ENCODE assay signal across 8 mouse cellular contexts in the genomic region with DNA sequence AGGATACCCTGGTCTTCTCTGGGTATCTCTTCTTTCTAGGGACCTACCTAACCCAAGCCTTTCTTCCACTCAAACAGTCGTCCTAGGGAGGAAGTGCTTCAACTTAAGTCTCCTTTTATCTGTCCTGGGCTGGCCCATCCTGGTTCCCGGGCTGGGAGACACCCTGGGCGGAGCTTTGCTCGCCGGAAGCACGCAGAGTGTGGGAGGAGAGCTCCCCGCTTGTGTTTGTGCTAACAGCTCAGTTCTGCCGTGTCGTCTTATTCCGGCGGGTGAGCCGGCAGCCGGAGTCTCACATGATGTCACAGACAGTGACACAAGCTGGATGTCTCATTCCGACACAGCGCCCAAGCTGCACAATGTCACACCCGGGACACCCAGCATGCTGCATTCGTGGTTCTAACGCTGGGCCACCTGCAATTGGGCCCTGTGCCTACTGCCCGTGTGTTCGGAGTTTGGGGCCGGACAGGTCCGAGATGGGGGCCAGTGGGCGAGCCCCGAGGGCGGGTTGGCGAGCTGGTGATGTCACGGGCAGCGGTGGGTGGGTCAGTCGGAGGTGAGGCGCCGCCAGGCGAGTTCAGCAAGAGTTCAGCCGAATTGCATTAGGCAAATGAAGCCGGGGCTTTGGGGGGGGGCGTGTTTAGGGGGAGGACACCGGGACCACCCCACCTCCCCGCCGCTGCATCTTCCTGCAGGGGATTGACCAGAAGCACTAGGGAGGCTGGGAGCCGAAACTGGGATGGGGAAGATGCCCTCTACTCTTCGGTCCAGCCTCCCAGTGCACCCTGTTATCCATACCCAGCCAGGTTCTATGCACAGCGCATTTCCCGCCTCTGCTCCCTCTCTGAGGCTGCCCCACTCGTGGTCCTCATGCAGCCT. TPM values are rescaled to one million over a fixed set of nuclear protein-coding genes. Genes with fewer than 3 reads are reported as not detected.
DNase-seq lines count a peak whose midpoint lies in the region; ATAC-seq and TF ChIP-seq lines count a peak whose summit lies in the region.

No protein-coding gene starts in this region.

- DNase-seq in 416B (ENCODE audit: low read depth) = peak; percentile 68
- peak; percentile 76 for DNase-seq in MN1 (ENCODE audit: low spot score)
- DNase-seq in embryo, embryonic 10 days (ENCODE audit: low spot score) = peak; percentile 82
- peak; percentile 99 for DNase-seq in heart, adult 11 months
- DNase-seq in lung, adult 2 months = peak; percentile 85
- peak; percentile 84 for DNase-seq in thymus, postnatal 25 days

- TF ChIP-seq POLR2A in lung, adult 2 months (IDR thresholded peaks at IDR 0.05; ENCODE audit: borderline replicate concordance, extremely low read depth, low read depth, low read length) = peak; percentile 96; the same call in 1 of the 2 replicates

- H3K4me3 ChIP-seq in intestine, postnatal 0 days (ENCODE audit: low read depth, low read length) = peak overlapping the region; percentile 81
- H3K4me3 ChIP-seq in lung, adult 2 months (replicated peaks; ENCODE audit: extremely low read depth, low read depth, low read length) = peak overlapping the region; percentile 85
- peak overlapping the region; percentile 84 for H3K4me3 ChIP-seq in neural tube, embryonic 13.5 days

- no peaks in the 10 kb centered on the region for H3K27me3 ChIP-seq in intestine, postnatal 0 days (replicated peaks; ENCODE audit: control insufficient read depth, insufficient read depth, low read length)
- no peaks in the 10 kb centered on the region for H3K27me3 ChIP-seq in neural tube, embryonic 13.5 days

- H3K4me1 ChIP-seq in intestine, postnatal 0 days (replicated peaks; ENCODE audit: control insufficient read depth, insufficient read depth, low read length) = peaks cover 23% of the 10 kb centered on the region
- H3K4me1 ChIP-seq in lung, adult 2 months (ENCODE audit: control insufficient read depth, insufficient read depth, low read length) = peaks cover 36% of the 10 kb centered on the region
- peaks cover 78% of the 10 kb centered on the region for H3K4me1 ChIP-seq in neural tube, embryonic 13.5 days (replicated peaks)

- under 1% methylated on average over 42 of the region's 43 CpGs for WGBS in intestine, postnatal 0 days
- WGBS in lung, adult 2 months = under 1% methylated on average over 42 of the region's 43 CpGs
- WGBS in neural tube, embryonic 13.5 days = under 1% methylated on average over 43 of the region's 43 CpGs

- TF ChIP-seq CTCF in intestine, postnatal 0 days (IDR thresholded peaks at IDR 0.05; ENCODE audit: low read depth) = no peak
- no peak for TF ChIP-seq CTCF in lung, adult 2 months (IDR thresholded peaks at IDR 0.05; ENCODE audit: insufficient read depth, low read length)

- H3K27ac ChIP-seq in intestine, postnatal 0 days (ENCODE audit: low read depth, low read length) = peak overlapping the region; percentile 95
- H3K27ac ChIP-seq in neural tube, embryonic 13.5 days (replicated peaks) = peak overlapping the region; percentile 98

- no peaks in the 10 kb centered on the region for H3K9me3 ChIP-seq in intestine, postnatal 0 days (ENCODE audit: control insufficient read depth)
- H3K9me3 ChIP-seq in neural tube, embryonic 13.5 days = no peaks in the 10 kb centered on the region

- ATAC-seq in intestine, postnatal 0 days = peak; percentile 59
- peak; percentile 16 for ATAC-seq in neural tube, embryonic 13.5 days (ENCODE audit: low read depth)

- H3K36me3 ChIP-seq in intestine, postnatal 0 days (ENCODE audit: control insufficient read depth, insufficient read depth) = no peaks in the 10 kb centered on the region; the same call in 1 of the 2 replicates
- no peaks in the 10 kb centered on the region for H3K36me3 ChIP-seq in neural tube, embryonic 13.5 days

- H3K4me2 ChIP-seq in intestine, postnatal 0 days (replicated peaks; ENCODE audit: low read depth) = peak overlapping the region; percentile 98
- H3K4me2 ChIP-seq in neural tube, embryonic 13.5 days = peak overlapping the region; percentile 98

- peak overlapping the region; percentile 79 for H3K9ac ChIP-seq in intestine, postnatal 0 days (ENCODE audit: low read depth, low read length)
- peak overlapping the region; percentile 88 for H3K9ac ChIP-seq in neural tube, embryonic 13.5 days

RNA-seq across cellular contexts. Expression of gene Gjd3, which starts 23.1 kb away (rescaled TPM):
- polyA plus RNA-seq in intestine, postnatal 0 days (2015; fragmentation: Nextera tagmentation; extraction: Ambion mirVana) = 0.61 and 0.80 TPM in 2 replicates
- polyA plus RNA-seq in lung, adult 2 months (2012; rRNA removed) = 0.29 and 0.40 TPM in 2 replicates
- polyA plus RNA-seq in neural tube, embryonic 13.5 days (2015; fragmentation: Nextera tagmentation; extraction: Ambion mirVana) = 1.4 and 1.5 TPM in 2 replicates

RNA-seq across cellular contexts. Expression of gene Rara, which starts 32.1 kb away (rescaled TPM):
- 22.2 and 22.4 TPM in 2 replicates for polyA plus RNA-seq in intestine, postnatal 0 days (2015; fragmentation: Nextera tagmentation; extraction: Ambion mirVana)
- 59.0 and 62.2 TPM in 2 replicates for polyA plus RNA-seq in lung, adult 2 months (2012; rRNA removed)
- polyA plus RNA-seq in neural tube, embryonic 13.5 days (2015; fragmentation: Nextera tagmentation; extraction: Ambion mirVana) = 24.0 and 26.7 TPM in 2 replicates

RNA-seq across cellular contexts. Expression of gene Cdc6, which starts 52.1 kb away (rescaled TPM):
- 4.0 and 4.5 TPM in 2 replicates for polyA plus RNA-seq in intestine, postnatal 0 days (2015; fragmentation: Nextera tagmentation; extraction: Ambion mirVana)
- 0.16 and 0.25 TPM in 2 replicates for polyA plus RNA-seq in lung, adult 2 months (2012; rRNA removed)
- polyA plus RNA-seq in neural tube, embryonic 13.5 days (2015; fragmentation: Nextera tagmentation; extraction: Ambion mirVana) = 4.2 and 4.7 TPM in 2 replicates

Comparison
In these comparisons a context has a peak if more than half of its experiments do, and no peak if none do; other contexts are left out.
1. Peak in every context shown above with its lines: DNase-seq, ATAC-seq, H3K4me3 ChIP-seq and H3K27ac ChIP-seq.